Mouse (Mus musculus) thymus, adult 2 months (tissue): ENCODE measurements at regions not wholly inside any gene's neighbourhood (a gene's known extent, or its start where the extent isn't known, plus 50 kb on each side); places are given as distances from the start of the nearest gene placed in this dataset.

Experiments
- DNase-seq: peaks from one replicate; pipeline ENCODE4 v3.0.0; 2021
- H3K27ac ChIP-seq: fragments of 200-500 bp; 2 replicates; pipeline ENCODE4 v1.5.1; 2012; ENCODE audit warnings: low read length, control low read depth; ENCODE audit not compliant: control insufficient read depth, insufficient read depth
- H3K27me3 ChIP-seq: fragments of 200-500 bp; 2 replicates; pipeline ENCODE4 v1.6.1; 2012; ENCODE audit warnings: mild to moderate bottlenecking, low read length, moderate library complexity, mixed read lengths; ENCODE audit not compliant: control insufficient read depth, insufficient read depth
- H3K36me3 ChIP-seq: fragments of 200-500 bp; 2 replicates; pipeline ENCODE4 v1.6.1; 2012; ENCODE audit warnings: mild to moderate bottlenecking, low read length, moderate library complexity; ENCODE audit not compliant: control insufficient read depth, insufficient read depth
- H3K4me1 ChIP-seq: fragments of 200-500 bp; replicated peaks from 2 replicates; pipeline ENCODE4 v1.6.1; 2012; ENCODE audit warnings: low read length; ENCODE audit not compliant: control insufficient read depth, insufficient read depth
- H3K4me3 ChIP-seq: fragments of 200-500 bp; 2 replicates; pipeline ENCODE4 v1.5.1; 2012; ENCODE audit warnings: mild to moderate bottlenecking, low read length, control low read depth, moderate library complexity; ENCODE audit not compliant: control insufficient read depth, insufficient read depth
- CTCF ChIP-seq: fragments of 200-500 bp; IDR thresholded peaks from 2 replicates; pipeline ENCODE4 v1.5.1; 2012; ENCODE audit warnings: mild to moderate bottlenecking, control low read depth, low read length, moderate library complexity, borderline replicate concordance; ENCODE audit not compliant: control insufficient read depth, poor library complexity, insufficient read depth; ENCODE audit errors: extremely low read depth
- POLR2A ChIP-seq: fragments of 200-500 bp; IDR thresholded peaks from 2 replicates; pipeline ENCODE4 v1.6.1; 2012; ENCODE audit warnings: mild to moderate bottlenecking, low read length, control low read depth, moderate library complexity; ENCODE audit not compliant: control insufficient read depth, poor library complexity, insufficient read depth; ENCODE audit errors: extremely low read depth
- WGBS: fragments of 180-500 bp; shearing (Covaris S2); methylation state at CpG from one replicate; pipeline ENCODE4 v1.1.7; 2018; 5-methylcytosine and 5-hydroxymethylcytosine counted together

DNA sequence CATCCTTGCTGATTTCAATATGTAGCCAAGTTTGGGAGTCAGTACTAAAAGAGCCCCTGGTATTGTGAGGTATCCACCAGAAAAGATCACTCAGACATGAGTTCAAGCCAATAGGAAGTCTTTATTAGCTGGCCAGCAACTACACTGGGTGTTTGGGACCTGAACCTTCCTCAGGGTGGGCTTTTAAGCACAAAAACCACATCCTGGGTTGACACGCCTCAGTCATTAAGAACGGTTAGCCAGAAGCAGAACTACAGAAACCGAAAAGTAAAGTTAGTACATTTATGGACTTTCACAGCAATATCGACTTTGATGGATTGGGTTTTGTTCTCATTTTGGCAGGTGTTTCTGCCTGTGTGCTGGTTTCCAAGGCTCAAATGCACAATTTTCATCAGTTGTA lies 124.1 kb downstream of the Olfr721-ps1 start:
- H3K4me1 ChIP-seq, result no peaks in the 10 kb centered on the region
- H3K36me3 ChIP-seq, result no peaks in the 10 kb centered on the region
- no peaks in the 10 kb centered on the region for H3K27me3 ChIP-seq
- H3K27ac ChIP-seq, result no peak overlapping the region
- 32% methylated on average over 4 of the region's 4 CpGs for WGBS
- TF ChIP-seq POLR2A, result no peak
- no peak for TF ChIP-seq CTCF
- no peak overlapping the region for H3K4me3 ChIP-seq
- no peak for DNase-seq

DNA sequence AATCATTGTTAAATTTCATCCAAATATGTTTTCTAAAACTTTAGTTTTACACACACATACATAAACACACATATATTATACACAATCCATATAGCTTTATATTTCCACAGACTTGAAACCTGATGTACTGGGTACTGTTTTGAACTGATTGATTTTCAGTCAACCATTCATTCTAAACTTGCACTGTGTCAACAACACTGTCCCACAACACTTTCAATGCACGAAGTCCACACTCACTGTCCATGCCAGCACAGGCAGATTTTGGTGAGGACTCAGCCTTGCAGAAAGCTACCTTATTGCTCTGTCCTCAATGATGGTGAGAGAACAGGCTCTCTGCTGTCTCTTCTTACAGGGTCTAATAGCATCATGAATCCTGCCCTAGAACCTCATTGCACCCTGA lies 127.3 kb downstream of the Olfr721-ps1 start:
- Histone ChIP-seq H3K4me1 (no peaks in the 10 kb centered on the region), H3K27me3 (no peaks in the 10 kb centered on the region), H3K27ac (no peak overlapping the region), H3K36me3 (no peaks in the 10 kb centered on the region), H3K4me3 (no peak overlapping the region)
- WGBS, result 92% methylated on average over 1 of the region's 1 CpGs
- DNase-seq, result no peak
- TF ChIP-seq POLR2A (no peak), CTCF (no peak)

DNA sequence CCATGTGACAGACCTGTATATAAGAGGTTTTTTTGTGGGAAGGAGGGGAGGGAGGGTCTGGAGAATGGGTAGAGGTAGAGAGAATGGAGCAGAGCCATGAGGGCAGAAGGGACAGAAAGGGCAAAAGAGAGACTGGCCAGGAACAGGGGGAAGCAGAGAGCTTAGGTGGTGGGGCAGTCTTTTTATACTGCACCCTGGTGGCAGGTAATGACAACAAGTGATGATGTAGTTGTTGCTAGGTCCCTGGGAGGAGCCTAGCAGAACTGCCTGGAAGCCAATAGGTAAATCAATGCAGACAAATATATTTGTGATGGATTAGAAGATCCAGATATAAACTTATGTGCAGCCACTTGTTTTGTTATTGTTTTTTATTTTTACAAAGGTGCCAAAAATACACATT lies 140.1 kb downstream of the Olfr721-ps1 start:
- Histone ChIP-seq H3K27ac (no peak overlapping the region), H3K27me3 (no peaks in the 10 kb centered on the region), H3K36me3 (no peaks in the 10 kb centered on the region), H3K4me1 (no peaks in the 10 kb centered on the region), H3K4me3 (no peak overlapping the region)
- no peak for DNase-seq
- no peak for TF ChIP-seq POLR2A
- no peak for TF ChIP-seq CTCF

DNA sequence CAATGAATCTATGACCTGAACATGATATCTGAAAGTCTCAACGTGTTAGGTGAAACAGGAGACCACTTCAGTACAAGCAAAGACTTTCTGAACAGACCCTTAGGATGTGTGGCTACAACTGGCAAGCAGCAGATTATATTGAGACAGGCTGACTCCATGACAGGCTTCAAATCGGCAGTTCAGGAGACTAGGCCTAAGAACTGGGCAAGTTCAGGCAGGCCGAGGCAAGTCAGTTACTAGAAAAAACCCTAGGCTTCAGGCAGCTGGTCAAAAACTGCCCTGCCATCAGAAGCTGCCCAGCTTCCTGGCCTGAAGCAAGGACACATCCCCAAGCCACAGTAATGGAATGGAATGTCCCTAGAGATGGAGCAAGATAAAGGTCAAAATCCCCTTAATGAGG lies 140.6 kb downstream of the Olfr721-ps1 start:
- TF ChIP-seq POLR2A, result no peak
- TF ChIP-seq CTCF, result no peak
- no peaks in the 10 kb centered on the region for H3K36me3 ChIP-seq
- no peaks in the 10 kb centered on the region for H3K4me1 ChIP-seq
- DNase-seq, result no peak
- H3K27me3 ChIP-seq, result no peaks in the 10 kb centered on the region
- 89% methylated on average over 3 of the region's 3 CpGs for WGBS
- H3K27ac ChIP-seq, result no peak overlapping the region
- no peak overlapping the region for H3K4me3 ChIP-seq

DNA sequence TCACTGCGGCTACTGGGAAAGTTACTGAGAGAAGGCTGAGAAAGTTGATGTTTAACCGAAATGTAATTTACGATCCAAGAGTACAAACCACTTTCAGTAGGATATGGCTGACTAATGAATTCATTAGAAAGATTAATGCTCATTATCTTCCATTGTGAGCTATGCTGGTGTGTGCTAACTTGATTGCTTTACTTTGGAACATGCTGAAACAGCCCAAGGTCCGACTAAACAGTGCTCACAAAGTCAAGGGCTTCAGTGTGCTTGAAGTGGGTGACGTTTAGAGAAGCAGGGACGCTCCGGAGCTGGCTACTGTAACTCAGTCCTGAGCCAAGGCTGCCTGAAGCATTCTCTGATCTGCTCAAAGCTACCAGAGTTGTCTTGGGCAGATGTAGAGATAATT lies 143.1 kb downstream of the Olfr721-ps1 start:
- no peak for TF ChIP-seq CTCF
- TF ChIP-seq POLR2A, result no peak
- Histone ChIP-seq H3K27me3 (no peaks in the 10 kb centered on the region), H3K4me1 (no peaks in the 10 kb centered on the region), H3K36me3 (no peaks in the 10 kb centered on the region), H3K4me3 (no peak overlapping the region), H3K27ac (no peak overlapping the region)
- no peak for DNase-seq
- 93% methylated on average over 7 of the region's 7 CpGs for WGBS

DNA sequence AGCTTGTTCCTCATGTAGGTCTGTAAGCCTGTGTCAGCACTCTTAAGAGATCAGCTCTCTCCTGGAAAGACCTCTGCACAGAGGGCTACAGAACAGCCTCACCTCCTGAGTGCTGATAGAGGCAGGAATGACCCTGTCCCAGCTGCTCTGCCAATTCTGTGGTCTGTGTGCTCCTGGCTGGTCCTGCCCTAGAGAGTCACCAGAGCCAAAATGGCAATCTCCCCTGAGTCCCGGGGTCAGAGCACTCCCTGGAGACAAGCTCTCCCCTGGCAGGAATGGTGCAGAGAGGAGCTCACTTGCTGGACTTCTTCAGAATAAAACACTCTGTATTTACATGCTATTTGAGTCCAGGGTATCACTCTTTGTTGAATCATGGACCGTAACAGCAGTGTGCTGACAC lies 149.9 kb upstream of the Slc4a7 start:
- Histone ChIP-seq H3K27me3 (no peaks in the 10 kb centered on the region), H3K4me1 (no peaks in the 10 kb centered on the region), H3K36me3 (no peaks in the 10 kb centered on the region), H3K4me3 (no peak overlapping the region), H3K27ac (no peak overlapping the region)
- TF ChIP-seq CTCF, result no peak
- TF ChIP-seq POLR2A, result no peak
- 89% methylated on average over 2 of the region's 2 CpGs for WGBS
- no peak for DNase-seq

DNA sequence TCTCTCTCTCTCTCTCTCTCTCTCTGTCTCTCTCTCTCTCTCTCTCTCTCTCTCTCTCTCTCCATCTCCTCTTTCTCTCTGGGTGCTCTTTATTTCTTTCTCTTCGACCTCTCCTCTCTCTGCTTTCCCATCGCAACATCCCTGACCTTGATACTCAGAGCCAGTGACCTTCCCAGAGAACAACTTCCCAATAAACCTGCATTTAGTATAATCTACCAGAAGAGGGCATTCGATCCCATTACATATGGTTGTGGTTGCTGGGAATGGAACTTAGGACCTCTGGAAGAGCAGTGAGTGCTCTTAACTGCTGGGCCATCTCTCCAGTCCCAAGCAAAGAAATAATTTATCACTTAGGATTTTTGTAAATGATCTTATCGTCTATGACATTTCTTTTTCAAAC lies 127.2 kb upstream of the Slc4a7 start:
- no peaks in the 10 kb centered on the region for H3K27me3 ChIP-seq
- DNase-seq, result no peak
- TF ChIP-seq POLR2A, result no peak
- TF ChIP-seq CTCF, result no peak
- no peak overlapping the region for H3K27ac ChIP-seq
- H3K4me1 ChIP-seq, result no peaks in the 10 kb centered on the region
- no peak overlapping the region for H3K4me3 ChIP-seq
- H3K36me3 ChIP-seq, result no peaks in the 10 kb centered on the region
- WGBS, result 85% methylated on average over 4 of the region's 4 CpGs
